Mouse (Mus musculus): ENCODE results near the gene Pim1. TPM values are rescaled to one million over a fixed set of nuclear protein-coding genes. Genes with fewer than 3 reads are reported as not detected.
A peak's percentile ranks its signal among the peaks of the same experiment; 100 is the strongest.

Gene Pim1
- polyA plus RNA-seq, 1 experiment = 112 TPM

DNA sequence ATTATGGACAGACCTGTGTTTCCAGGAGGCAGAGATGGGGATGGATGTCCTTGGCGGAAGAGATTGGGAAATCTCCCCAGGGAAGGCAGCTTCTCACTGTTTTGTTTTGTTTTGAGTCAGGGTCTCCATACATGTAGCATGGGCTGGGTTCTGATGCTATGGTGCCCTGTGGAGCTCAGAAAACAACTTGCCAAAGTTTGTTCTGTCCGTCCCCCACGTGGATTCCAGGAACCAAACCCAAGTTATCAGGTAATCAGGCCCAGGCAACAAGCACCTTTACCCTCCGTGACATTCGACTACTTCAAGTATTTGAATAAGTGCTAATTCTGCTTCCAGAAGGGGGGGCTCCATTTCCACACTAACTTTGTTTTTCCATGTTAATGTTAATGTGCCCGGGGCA is 9.0 kb downstream of the Pim1 start:
- TF ChIP-seq GATA1 (IDR thresholded peaks at IDR 0.05; ENCODE audit: low read length) = no peak

DNA sequence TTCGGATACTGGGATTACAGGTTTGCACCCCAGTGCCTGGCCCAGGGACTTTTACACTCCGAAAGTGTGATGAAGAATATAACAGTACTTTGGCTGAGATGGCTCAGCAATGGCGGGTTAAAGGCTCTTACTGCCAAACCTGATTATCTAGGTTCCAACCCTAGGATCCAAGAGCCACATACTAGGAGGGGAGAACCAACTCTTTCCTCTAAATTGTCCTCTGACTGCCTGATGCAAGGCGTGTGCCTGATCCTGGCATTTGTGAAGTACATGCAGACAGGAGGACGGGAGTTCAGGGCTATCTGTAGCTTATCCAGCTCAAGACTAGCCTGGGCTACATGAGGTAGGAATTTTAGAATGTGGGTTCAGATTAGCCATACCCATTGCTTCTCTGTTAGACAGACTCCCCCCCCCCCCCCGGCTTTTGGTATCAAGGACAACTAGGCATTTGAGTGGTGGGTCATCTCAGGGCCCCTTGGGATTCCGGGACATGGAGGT is 9.7 kb downstream of the Pim1 start:
- TF ChIP-seq GATA1 (IDR thresholded peaks at IDR 0.05; ENCODE audit: low read length) = no peak

DNA sequence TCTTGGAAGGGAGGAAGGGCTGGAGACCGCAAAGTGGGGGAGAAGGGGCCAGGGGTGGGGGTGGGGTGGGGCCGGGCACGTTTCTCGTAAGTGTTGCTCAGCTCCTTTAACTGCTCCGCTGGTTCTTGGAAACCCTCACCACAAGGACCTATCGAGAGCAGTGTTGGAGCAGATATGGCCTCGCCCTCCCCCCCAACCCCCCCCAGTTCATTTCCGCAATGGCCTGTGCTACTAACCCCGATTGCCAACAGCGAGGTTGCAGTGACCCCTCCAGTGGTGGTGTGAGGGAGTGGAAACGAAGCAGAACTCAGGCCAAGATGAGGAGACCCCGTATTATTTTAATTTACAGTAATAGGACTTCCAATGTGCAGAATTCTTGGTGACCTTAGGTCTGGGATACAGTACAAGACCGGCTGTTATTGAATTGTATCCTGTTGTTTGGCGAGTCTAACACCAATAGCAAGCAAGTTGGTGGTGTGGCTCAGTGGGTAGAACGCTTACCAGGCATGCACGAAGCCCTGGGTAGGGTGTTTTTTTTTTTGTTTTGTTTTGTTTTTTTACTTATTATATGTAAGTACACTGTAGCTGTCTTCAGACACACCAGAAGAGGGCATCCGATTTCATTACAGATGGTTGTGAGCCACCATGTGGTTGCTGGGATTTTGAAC is 10.4 kb downstream of the Pim1 start:
- TF ChIP-seq GATA1 (IDR thresholded peaks at IDR 0.05; ENCODE audit: low read length) = peak; percentile 55

DNA sequence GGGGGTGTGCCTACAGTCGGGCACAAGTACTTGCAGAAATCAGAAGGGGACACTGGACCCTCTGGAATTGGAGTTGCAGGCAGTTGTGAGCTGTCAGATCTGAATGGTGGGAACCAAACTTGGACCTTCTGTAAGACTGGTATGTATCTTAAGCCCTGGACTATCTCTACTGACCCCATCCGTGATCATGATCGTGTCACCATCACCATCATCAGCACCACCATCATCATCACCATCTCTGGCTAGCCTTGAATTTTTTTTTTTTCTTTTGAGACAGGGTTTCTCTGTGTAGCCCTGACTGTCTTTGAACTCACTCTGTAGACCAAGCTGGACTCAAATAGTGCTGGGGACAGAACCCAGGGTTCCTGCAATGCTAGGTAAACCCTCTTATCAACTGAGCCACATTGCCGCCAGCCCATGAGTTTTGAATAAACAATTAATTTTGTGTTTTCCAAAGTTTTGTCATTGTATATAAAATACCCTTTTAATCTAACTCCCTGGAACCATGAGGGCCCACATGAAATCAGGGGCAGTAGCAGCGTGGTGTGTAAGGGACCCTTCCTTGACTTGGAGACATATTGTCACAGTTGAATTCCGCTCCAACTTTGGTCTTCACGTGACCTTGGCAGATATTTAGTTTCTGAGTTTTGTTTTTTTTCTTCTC is 11.6 kb downstream of the Pim1 start:
- no peak for TF ChIP-seq GATA1 (IDR thresholded peaks at IDR 0.05; ENCODE audit: low read length)

DNA sequence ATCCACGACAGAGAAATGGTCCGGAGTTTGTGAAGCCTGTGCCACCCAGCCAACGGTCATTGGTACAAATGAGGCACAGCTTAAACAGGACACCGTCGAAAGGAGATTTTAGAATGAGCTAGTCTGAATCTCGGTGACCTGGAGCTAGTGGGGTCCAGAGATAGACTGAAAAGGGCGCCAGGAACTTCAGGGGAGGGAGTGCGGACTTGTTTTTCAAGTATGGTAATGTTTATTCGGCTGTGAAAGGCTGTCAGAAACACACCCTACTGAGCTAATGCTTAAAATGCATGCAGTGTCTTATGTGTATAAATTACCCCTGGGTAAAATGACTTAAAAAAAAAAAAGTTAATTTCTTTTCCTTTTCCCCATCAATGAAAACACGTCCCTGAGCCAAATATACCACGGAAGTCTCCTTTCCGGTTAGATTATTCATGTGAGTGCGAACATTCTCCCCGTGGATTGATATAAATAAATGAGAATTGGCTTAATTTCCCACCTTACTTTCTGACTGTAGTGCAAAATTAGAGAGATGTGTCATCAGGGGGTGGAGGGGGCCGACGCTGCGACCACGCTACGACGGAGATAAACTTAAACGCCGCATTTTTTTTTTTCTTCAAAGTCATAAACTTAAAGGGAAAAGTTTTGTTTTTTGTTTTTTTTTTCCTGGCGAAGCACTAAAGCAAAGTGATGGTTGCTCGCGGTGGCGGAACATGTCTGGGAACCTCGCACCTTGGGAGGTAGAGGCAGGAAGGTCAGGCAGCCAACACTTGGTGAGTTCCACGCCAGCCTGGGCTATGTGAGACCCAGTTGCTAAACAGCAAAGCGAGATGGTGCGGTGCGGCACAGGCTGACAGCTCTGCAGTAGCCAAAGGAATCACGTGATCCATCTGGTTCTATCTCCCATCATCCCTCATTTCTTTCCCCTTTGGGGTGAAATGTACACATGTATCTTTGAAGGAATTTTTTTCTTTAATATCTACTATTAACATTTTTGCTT is 12.4 kb downstream of the Pim1 start:
- TF ChIP-seq GATA1 (IDR thresholded peaks at IDR 0.05; ENCODE audit: low read length) = no peak

DNA sequence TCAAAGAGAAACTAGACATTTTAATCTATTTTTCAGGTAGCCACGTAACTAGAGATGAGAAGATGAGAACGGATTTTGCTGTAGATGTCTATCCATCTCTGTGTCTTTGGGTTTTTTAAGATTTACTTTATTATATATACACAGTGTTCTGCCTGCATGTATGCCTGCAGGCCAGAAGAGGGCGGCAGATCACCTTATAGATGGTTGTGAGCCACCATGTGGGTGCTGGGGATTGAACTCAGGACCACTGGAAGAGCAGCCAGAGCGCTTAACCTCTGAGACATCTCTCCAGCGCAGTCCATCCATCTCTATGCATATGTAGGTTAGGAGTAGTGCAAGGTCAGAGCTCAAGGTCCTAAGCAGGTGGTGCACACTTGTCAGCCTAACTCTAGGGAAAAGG is 13.1 kb downstream of the Pim1 start:
- no peak for TF ChIP-seq GATA1 (IDR thresholded peaks at IDR 0.05; ENCODE audit: low read length)

- no peak for TF ChIP-seq GATA1 (IDR thresholded peaks at IDR 0.05; ENCODE audit: low read length)
Observed at GRCm38 (mm10) chr17:29508927-29509608, 18.5 kb downstream of the Pim1 start.

DNA sequence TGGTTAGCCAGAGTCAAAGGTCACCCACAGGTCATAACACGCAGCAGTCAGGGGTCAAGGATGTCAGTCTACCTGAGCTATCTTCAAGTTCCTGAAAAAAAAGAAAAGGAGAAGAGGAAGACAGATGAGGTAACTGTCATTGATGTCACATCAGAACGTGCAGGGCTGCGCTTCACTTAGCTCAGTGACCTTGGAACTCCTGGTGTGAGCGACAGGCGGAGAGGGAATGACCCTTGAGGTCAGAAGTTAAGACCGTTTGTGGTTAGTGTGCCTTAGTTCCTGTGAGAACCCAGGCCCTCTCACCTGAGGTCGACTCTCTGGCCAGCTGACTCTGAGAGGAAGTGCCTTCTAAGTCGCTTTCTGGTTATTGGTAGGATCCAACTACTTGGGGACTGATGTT is 20.1 kb downstream of the Pim1 start:
- TF ChIP-seq GATA1 (IDR thresholded peaks at IDR 0.05; ENCODE audit: low read length) = no peak

DNA sequence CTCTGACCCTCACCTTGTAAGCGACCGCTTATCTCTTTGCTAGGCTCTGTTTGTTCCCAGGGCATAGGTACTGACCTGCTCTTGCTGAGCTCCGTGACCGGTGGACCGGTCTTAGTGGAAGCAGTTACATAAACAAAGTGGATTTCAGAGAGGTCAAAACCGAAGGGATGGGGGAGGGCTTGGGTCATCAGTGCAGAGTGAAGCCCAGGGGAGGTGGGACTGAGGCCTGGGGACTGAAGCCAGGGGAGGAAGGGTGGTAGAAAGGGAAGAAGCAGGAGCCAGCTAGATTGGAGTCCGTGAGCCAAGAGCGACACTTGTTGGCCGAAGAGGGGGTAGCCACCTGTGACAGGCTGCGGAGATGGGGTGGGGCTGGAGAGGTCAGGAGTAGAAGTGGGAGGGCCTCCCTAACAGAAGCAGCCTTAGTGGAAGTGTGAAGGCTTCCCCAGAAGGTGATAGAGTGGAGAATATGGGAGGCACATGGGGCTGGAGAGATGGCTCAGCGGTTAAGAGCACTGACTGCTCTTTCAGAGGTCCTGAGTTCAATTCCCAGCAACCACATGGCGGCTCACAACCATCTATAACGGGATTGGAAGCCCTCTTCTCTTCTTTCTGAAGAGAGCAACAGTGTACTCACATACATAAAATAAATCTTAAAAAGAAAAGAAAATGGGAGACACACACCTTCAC is 22.6 kb downstream of the Pim1 start:
- TF ChIP-seq GATA1 (IDR thresholded peaks at IDR 0.05; ENCODE audit: low read length) = no peak

DNA sequence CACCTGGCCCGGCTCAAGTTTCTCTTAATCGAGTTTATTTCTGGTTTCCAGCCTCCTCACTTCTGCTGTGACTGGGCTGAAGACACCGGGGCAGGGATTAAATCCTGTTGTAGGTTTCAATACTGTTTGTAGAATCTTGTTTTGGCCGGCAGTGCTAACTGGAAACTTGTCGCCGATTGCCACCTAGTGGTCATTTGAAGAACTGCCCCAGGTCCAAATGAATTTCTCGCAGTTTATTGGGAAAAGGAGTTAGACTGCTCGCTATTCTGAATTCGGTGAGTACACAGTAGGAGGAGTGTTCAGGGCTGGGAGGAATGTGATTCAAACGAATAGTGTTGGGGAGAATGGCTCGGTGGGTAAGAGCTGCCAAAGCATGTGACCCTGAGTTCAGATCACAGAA is 23.9 kb downstream of the Pim1 start:
- no peak for TF ChIP-seq GATA1 (IDR thresholded peaks at IDR 0.05; ENCODE audit: low read length)

GRCm38 (mm10) chr17:29519731-29520130 is 29.2 kb downstream of the Pim1 start:
- no peak for TF ChIP-seq GATA1 (IDR thresholded peaks at IDR 0.05; ENCODE audit: low read length)

DNA sequence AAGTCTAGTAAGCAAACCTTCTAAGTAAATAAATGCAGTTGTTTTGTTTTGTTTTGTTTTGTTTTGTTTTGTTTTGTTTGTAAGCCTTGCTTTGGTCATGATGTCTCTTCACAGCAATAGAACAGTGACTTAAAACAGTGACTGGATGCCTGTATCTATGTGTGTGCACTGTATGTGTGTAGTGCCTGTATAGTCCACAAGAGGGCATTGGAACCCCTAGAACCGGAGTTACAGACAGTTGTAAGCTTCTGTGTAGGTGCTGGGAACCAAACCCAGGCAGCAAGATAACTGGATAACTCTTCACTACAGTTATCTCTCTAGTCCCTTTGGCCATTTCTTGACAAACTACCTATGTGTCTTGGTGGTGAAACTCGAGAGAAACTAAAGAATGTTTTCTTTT is 35.1 kb downstream of the Pim1 start:
- TF ChIP-seq GATA1 (IDR thresholded peaks at IDR 0.05; ENCODE audit: low read length) = no peak

GRCm38 (mm10) chr17:29528568-29529187 is 38.1 kb downstream of the Pim1 start:
- no peak for TF ChIP-seq GATA1 (IDR thresholded peaks at IDR 0.05; ENCODE audit: low read length)

DNA sequence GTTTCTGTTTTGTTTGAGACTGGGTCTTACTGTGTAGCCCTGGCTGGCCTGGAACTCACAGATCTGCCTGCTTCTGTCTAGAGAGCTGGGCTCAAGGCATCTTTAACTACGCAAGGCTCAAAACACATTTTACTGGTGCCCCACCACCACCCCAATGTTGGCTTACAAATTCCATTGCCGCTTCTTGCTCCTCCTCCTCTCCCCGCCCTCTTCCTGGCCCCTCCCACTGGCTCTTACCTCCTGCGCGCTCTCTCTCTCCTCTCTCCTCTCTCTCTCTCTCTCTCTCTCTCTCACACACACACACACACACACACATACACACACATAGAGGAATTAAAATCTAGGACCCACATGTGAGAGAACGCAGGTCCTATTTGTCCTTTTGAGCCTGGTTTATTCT is 40.0 kb downstream of the Pim1 start:
- no peak for TF ChIP-seq GATA1 (IDR thresholded peaks at IDR 0.05; ENCODE audit: low read length)

Measured in G1E-ER4 (cell line).